Mouse (Mus musculus) G1E (cell line): ENCODE measurements at regions not wholly inside any gene's neighbourhood (a gene's known extent, or its start where the extent isn't known, plus 50 kb on each side); places are given as distances from the start of the nearest gene placed in this dataset.

Source experiments
- CTCF ChIP-seq: IDR thresholded peaks from 2 replicates; pipeline ENCODE4 v1.5.1; 2012; ENCODE audit warnings: low read depth, low read length, inconsistent platforms, mixed read lengths
- GATA1 ChIP-seq: IDR thresholded peaks from 2 replicates; pipeline ENCODE4 v1.6.1; 2012; ENCODE audit warnings: borderline replicate concordance, low read length, inconsistent platforms, mixed read lengths
- GATA2 ChIP-seq: IDR thresholded peaks from 2 replicates; pipeline ENCODE4 v1.6.1; 2012; ENCODE audit warnings: low read depth, low read length, inconsistent platforms, borderline replicate concordance
- TAL1 ChIP-seq: conservative IDR thresholded peaks from 2 replicates; pipeline ENCODE4 v1.6.1; 2012; ENCODE audit warnings: low read depth, low read length, inconsistent platforms, mixed read lengths

GRCm38 (mm10) chr2:72794501-72794900 lies 185.7 kb downstream of the Sp3 start:
- TF ChIP-seq CTCF (no peak), GATA1 (no peak), GATA2 (no peak), TAL1 (no peak)
